Mouse (Mus musculus) mouse trophoblast stem cell (cell line): ENCODE results near the gene Eif3b.

ENCODE experiments used
- in situ Hi-C, 2 experiments: fragments of 300-500 bp; cut with MseI, MboI; formaldehyde crosslinking; loops; 2 replicates in 1 of 2; 3 replicates in 1 of 2; pipeline ENCODE4 v1.15.1; 2025

Gene Eif3b

DNA sequence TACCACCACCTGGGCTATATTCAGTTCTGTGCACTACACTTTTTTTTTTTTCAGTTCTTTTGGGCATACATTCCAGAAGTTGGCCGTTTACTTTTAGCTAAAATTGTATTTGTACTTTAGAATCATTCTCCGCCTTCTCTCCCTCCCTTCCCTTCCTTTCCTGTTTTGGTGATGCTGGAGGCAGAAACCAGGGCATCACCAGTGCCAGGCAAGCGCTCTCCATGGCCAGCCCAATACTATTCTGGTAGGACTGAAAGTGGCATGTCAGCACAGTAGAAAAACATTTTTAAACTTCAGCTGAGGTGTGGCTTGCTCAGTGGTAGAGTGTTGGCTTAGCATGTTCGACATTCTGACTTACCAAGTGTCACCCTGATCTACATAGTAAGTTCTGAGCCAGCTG, 62.3 kb downstream of the Eif3b start:
- in situ Hi-C loops, result no loop called here

DNA sequence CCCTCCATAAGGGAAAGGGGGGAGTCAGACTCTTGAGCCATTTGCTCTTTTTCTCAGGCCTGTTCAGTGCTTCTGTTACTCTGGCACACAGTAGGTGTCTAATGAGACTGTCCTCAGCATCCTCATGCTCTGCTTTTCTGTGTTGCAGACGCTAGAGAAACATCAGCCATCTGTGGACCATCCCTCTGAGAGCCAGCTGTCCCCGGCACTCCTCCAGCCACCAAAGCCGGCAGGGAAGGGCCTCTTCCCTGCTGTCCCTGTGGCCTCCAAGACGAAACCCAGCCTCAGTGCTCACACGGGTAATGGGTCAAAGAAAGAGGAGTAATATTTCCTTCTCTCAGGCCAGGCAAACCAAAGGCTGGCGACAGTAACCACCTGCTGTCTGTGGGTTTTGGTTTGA, 72.0 kb downstream of the Eif3b start:
- in situ Hi-C loops, result no loop called here

DNA sequence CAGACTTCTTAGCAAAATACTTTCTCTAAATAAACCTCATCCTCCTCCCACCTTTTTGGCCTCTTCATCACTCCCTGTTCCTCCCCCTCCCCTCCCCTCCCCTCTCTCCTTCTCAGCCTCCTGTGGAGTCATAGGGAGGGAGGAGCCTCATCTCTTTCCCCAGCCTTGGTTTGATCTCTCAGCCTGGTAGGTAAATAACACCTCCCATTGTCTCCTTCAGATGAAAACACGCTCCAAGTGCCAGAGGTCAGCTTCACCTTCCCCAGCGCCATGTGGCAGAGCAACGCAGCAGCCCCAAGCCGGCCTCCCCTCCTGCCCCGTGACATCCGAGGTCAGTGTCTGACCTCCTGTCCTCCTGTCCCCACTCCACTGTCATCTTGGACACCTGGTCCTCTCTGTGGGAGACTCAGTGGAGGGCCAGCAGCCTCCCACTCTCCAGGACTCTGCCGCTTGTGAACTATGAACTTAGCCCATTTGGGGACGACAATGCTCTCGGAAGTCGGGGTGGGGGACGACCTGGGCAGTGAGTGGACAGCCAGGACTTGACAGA, 73.6 kb downstream of the Eif3b start:
- in situ Hi-C loops, result no loop called here
